ENCODE assay signal across 9 mouse cellular contexts in the genomic region with DNA sequence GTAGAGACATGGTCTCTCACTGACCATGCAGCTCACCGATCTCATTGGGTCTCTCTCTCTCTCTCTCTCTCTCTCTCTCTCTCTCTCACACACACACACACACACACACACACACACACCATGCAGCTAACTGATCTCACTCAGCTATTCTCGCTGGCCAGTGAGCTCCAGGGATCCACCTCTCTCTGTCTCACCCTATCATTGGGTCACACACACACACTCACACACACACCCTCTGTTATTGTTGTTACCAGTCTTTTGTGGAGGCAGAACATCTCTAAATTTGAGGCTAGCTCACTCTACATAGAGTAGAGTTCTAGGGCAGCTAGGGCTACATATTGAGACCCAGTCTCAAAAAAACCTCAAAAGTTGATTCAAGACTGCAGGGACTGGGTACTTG. TPM values are rescaled to one million over a fixed set of nuclear protein-coding genes. Genes with fewer than 3 reads are reported as not detected.
DNase-seq lines count a peak whose midpoint lies in the region; ATAC-seq and TF ChIP-seq lines count a peak whose summit lies in the region.
"Had no signal": no experiment of that assay in that cellular context is flagged by ENCODE, and none has a peak within 500 bp of the region (broad histone marks: within the 10 kb centered on the region; RNA-seq: fewer than 3 reads in every experiment).

No protein-coding gene starts in this region.

- no peak overlapping the region for H3K9ac ChIP-seq in lung, embryonic 14.5 days
- H3K9ac ChIP-seq in limb, embryonic 12.5 days (replicated peaks) = no peak overlapping the region

- H3K9me3 ChIP-seq in erythroblast, embryonic 14.5 days (ENCODE audit: control insufficient read depth, low read length) = no peaks in the 10 kb centered on the region
- no peaks in the 10 kb centered on the region for H3K9me3 ChIP-seq in lung, embryonic 14.5 days (ENCODE audit: low read depth, low read length)
- no peaks in the 10 kb centered on the region for H3K9me3 ChIP-seq in limb, embryonic 12.5 days

- no peak for ATAC-seq in erythroblast, adult 5-6 weeks (replicated peaks; ENCODE audit: low FRiP score, poor library complexity, severe bottlenecking)
- no peak for ATAC-seq in lung, embryonic 14.5 days (ENCODE audit: insufficient read depth)
- no peak for ATAC-seq in limb, embryonic 12.5 days (ENCODE audit: insufficient number of reproducible peaks, insufficient read depth, low FRiP score, low TSS enrichment, low read depth)

- no peak overlapping the region for H3K27ac ChIP-seq in lung, embryonic 14.5 days (ENCODE audit: low read depth)
- H3K27ac ChIP-seq in limb, embryonic 12.5 days = no peak overlapping the region
- no peak overlapping the region for H3K27ac ChIP-seq in olfactory bulb, adult 2 months (ENCODE audit: insufficient read depth, low read depth, low read length)

- no peak for DNase-seq in lung, embryonic 14.5 days
- DNase-seq in lung, adult 2 months = no peak
- no peak for DNase-seq in thymus, postnatal 0 days (ENCODE audit: low spot score)
- no peak for DNase-seq in cerebellum, postnatal 4 days (ENCODE audit: low spot score in 2 of 2)
- DNase-seq: kidney, adult 8-10 months had no signal

- H3K4me2 ChIP-seq in lung, embryonic 14.5 days = peak overlapping the region; percentile 93
- peak overlapping the region; percentile 94 for H3K4me2 ChIP-seq in limb, embryonic 12.5 days

- H3K4me1 ChIP-seq in erythroblast, embryonic 14.5 days (ENCODE audit: control insufficient read depth) = peaks cover 67% of the 10 kb centered on the region
- peaks cover 14% of the 10 kb centered on the region for H3K4me1 ChIP-seq in lung, embryonic 14.5 days (ENCODE audit: insufficient read depth)
- H3K4me1 ChIP-seq in lung, adult 2 months (ENCODE audit: control insufficient read depth, insufficient read depth, low read length) = peaks cover 25% of the 10 kb centered on the region
- peaks cover 13% of the 10 kb centered on the region for H3K4me1 ChIP-seq in limb, embryonic 12.5 days (replicated peaks)
- peaks cover 30% of the 10 kb centered on the region for H3K4me1 ChIP-seq in olfactory bulb, adult 2 months (ENCODE audit: control insufficient read depth, insufficient read depth, low read length)

- 60% methylated on average over 2 of the region's 2 CpGs for WGBS in lung, embryonic 14.5 days
- 48% methylated on average over 2 of the region's 2 CpGs for WGBS in lung, adult 2 months
- WGBS in limb, embryonic 12.5 days = 74% methylated on average over 2 of the region's 2 CpGs
- 39% methylated on average over 2 of the region's 2 CpGs for WGBS in olfactory bulb, adult 2 months

- H3K27me3 ChIP-seq in erythroblast, embryonic 14.5 days (ENCODE audit: control insufficient read depth) = no peaks in the 10 kb centered on the region
- H3K27me3 ChIP-seq in lung, embryonic 14.5 days (ENCODE audit: insufficient read depth, low read length) = no peaks in the 10 kb centered on the region
- no peaks in the 10 kb centered on the region for H3K27me3 ChIP-seq in limb, embryonic 12.5 days

- TF ChIP-seq CTCF in lung, embryonic 14.5 days (IDR thresholded peaks at IDR 0.05; ENCODE audit: low read depth) = no peak
- no peak for TF ChIP-seq CTCF in lung, adult 2 months (IDR thresholded peaks at IDR 0.05; ENCODE audit: insufficient read depth, low read length)
- no peak for TF ChIP-seq CTCF in olfactory bulb, adult 2 months (IDR thresholded peaks at IDR 0.05; ENCODE audit: insufficient read depth, low read depth, low read length)

- peaks cover 60% of the 10 kb centered on the region for H3K36me3 ChIP-seq in erythroblast, embryonic 14.5 days (ENCODE audit: control insufficient read depth)
- 0 out of 2 replicates have a peak, but pooled peaks cover under 1% of the 10 kb centered on the region for H3K36me3 ChIP-seq in lung, embryonic 14.5 days (ENCODE audit: insufficient read depth)
- H3K36me3 ChIP-seq in limb, embryonic 12.5 days = peaks cover 6% of the 10 kb centered on the region; the same call in 1 of the 2 replicates

- no peak for TF ChIP-seq POLR2A in lung, adult 2 months (IDR thresholded peaks at IDR 0.05; ENCODE audit: borderline replicate concordance, extremely low read depth, low read depth, low read length)
- no peak for TF ChIP-seq POLR2A in olfactory bulb, adult 2 months (IDR thresholded peaks at IDR 0.05; ENCODE audit: insufficient read depth, low read depth, low read length)

- peak overlapping the region; percentile 78 for H3K4me3 ChIP-seq in erythroblast, embryonic 14.5 days (replicated peaks)
- H3K4me3 ChIP-seq in lung, embryonic 14.5 days (ENCODE audit: low read depth, low read length) = peak overlapping the region; percentile 69; the same call in 1 of the 2 replicates
- H3K4me3 ChIP-seq in lung, adult 2 months (replicated peaks; ENCODE audit: extremely low read depth, low read depth, low read length) = no peak overlapping the region
- H3K4me3 ChIP-seq in limb, embryonic 12.5 days (replicated peaks) = peak overlapping the region; percentile 89; the same call in 1 of the 2 replicates
- peak overlapping the region; percentile 20 for H3K4me3 ChIP-seq in olfactory bulb, adult 2 months (ENCODE audit: insufficient read depth, low read depth, low read length)

RNA-seq across cellular contexts. Expression of a gene that starts 1.8 kb away (rescaled TPM):
- 112 and 129 TPM in 2 replicates for polyA plus RNA-seq in erythroblast, embryonic 14.5 days (2012)
- 40.5 and 46.4 TPM in 2 replicates for total RNA-seq in erythroblast, adult 5-6 weeks (2015; ENCODE audit: low replicate concordance)
- 72.2 and 100 TPM in 2 replicates for total RNA-seq in erythroblast, adult 5-6 weeks (2017; ENCODE audit: low replicate concordance)
- polyA plus RNA-seq in lung, embryonic 14.5 days (2014; fragmentation: Nextera tagmentation; extraction: Ambion mirVana) = 67.9 and 71.8 TPM in 2 replicates
- 174 and 207 TPM in 2 replicates for polyA plus RNA-seq in lung, adult 2 months (2012; rRNA removed)
- polyA plus RNA-seq in limb, embryonic 12.5 days (2016; fragmentation: Nextera tagmentation; extraction: Ambion mirVana) = 76.6 and 78.4 TPM in 2 replicates
- polyA plus RNA-seq in olfactory bulb, adult 2 months (2012; ENCODE audit: insufficient read depth, insufficient read length, low replicate concordance, missing spikeins) = 371 TPM in 1 of 2 replicates, not detected in the other
- polyA plus RNA-seq in thymus, postnatal 0 days (2015; fragmentation: Nextera tagmentation; extraction: Ambion mirVana) = 107 TPM in 2 replicates

RNA-seq across cellular contexts. Expression of a gene that starts 14.9 kb away (rescaled TPM):
- 1.7 and 2.0 TPM in 2 replicates for polyA plus RNA-seq in erythroblast, embryonic 14.5 days (2012)
- total RNA-seq in erythroblast, adult 5-6 weeks (2015; ENCODE audit: low replicate concordance) = 1.7 and 8.8 TPM in 2 replicates
- total RNA-seq in erythroblast, adult 5-6 weeks (2017; ENCODE audit: low replicate concordance) = 1.4 and 5.1 TPM in 2 replicates
- polyA plus RNA-seq in lung, embryonic 14.5 days (2014; fragmentation: Nextera tagmentation; extraction: Ambion mirVana) = 49.0 and 55.1 TPM in 2 replicates
- 27.7 and 29.5 TPM in 2 replicates for polyA plus RNA-seq in lung, adult 2 months (2012; rRNA removed)
- 46.4 and 48.4 TPM in 2 replicates for polyA plus RNA-seq in limb, embryonic 12.5 days (2016; fragmentation: Nextera tagmentation; extraction: Ambion mirVana)
- not detected in 2 replicates for polyA plus RNA-seq in olfactory bulb, adult 2 months (2012; ENCODE audit: insufficient read depth, insufficient read length, low replicate concordance, missing spikeins)
- polyA plus RNA-seq in thymus, postnatal 0 days (2015; fragmentation: Nextera tagmentation; extraction: Ambion mirVana) = 27.0 and 29.1 TPM in 2 replicates

RNA-seq across cellular contexts. Expression of a gene that starts 58.9 kb away (rescaled TPM):
- polyA plus RNA-seq in erythroblast, embryonic 14.5 days (2012) = 4.7 and 5.2 TPM in 2 replicates
- total RNA-seq in erythroblast, adult 5-6 weeks (2015; ENCODE audit: low replicate concordance) = 12.5 and 15.2 TPM in 2 replicates
- 14.2 and 16.5 TPM in 2 replicates for total RNA-seq in erythroblast, adult 5-6 weeks (2017; ENCODE audit: low replicate concordance)
- 217 and 223 TPM in 2 replicates for polyA plus RNA-seq in lung, embryonic 14.5 days (2014; fragmentation: Nextera tagmentation; extraction: Ambion mirVana)
- polyA plus RNA-seq in lung, adult 2 months (2012; rRNA removed) = 31.8 and 35.2 TPM in 2 replicates
- polyA plus RNA-seq in limb, embryonic 12.5 days (2016; fragmentation: Nextera tagmentation; extraction: Ambion mirVana) = 312 and 313 TPM in 2 replicates
- polyA plus RNA-seq in olfactory bulb, adult 2 months (2012; ENCODE audit: insufficient read depth, insufficient read length, low replicate concordance, missing spikeins) = not detected in 2 replicates
- polyA plus RNA-seq in thymus, postnatal 0 days (2015; fragmentation: Nextera tagmentation; extraction: Ambion mirVana) = 138 TPM in 2 replicates
